Mouse (Mus musculus) left cerebral cortex, adult 9 months (tissue): ENCODE measurements at regions not wholly inside any gene's neighbourhood (a gene's known extent, or its start where the extent isn't known, plus 50 kb on each side); places are given as distances from the start of the nearest gene placed in this dataset.

Source experiments
- DNase-seq, 2 experiments: peaks; one replicate each; pipeline ENCODE4 v3.0.0; 2022; ENCODE audit warnings: low spot score in 2 of 2

GRCm38 (mm10) chr15:34775714-34776113, 418.0 kb upstream of the 9430069I07Rik start:
- no peak for DNase-seq

GRCm38 (mm10) chr15:34751746-34752145, 394.1 kb upstream of the 9430069I07Rik start:
- DNase-seq = no peak

GRCm38 (mm10) chr15:34751021-34751420, 393.3 kb upstream of the 9430069I07Rik start:
- no peak for DNase-seq

- DNase-seq = peak in 1 of 2 experiments; percentile 39
These were observed 389.4 kb upstream of the 9430069I07Rik start for GRCm38 (mm10) chr15:34747111-34747510.

- DNase-seq = peak; percentile 18 to 69
These were observed 385.6 kb upstream of the 9430069I07Rik start for GRCm38 (mm10) chr15:34743130-34743782.

GRCm38 (mm10) chr15:34741488-34741887, 383.8 kb upstream of the 9430069I07Rik start:
- DNase-seq = no peak
